9 mouse cellular contexts compared by ENCODE assay signal in the genomic region with DNA sequence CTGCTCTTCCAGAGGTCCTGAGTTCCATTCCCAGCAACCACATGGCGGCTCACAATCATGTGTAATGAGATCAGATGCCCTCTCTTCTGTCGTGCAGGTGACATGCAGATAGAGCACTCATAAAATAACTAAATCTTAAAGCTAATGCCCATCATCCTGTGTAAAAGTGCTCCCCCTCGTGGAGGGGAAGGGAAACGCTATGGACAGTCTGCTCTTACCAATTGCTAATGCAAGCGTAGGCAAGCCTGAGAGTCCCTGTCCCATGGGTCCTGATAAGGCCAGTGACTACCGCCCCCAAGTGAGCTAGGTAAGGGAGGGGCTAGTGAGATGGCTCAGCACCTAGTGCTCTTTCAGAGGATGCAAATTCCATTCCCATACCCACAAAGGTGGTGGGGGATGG. TPM values are rescaled to one million over a fixed set of nuclear protein-coding genes. Genes with fewer than 3 reads are reported as not detected.
DNase-seq lines count a peak whose midpoint lies in the region; ATAC-seq and TF ChIP-seq lines count a peak whose summit lies in the region.
"Had no signal": no experiment of that assay in that cellular context is flagged by ENCODE, and none has a peak within 500 bp of the region (broad histone marks: within the 10 kb centered on the region; RNA-seq: fewer than 3 reads in every experiment).

No protein-coding gene starts in this region.

- TF ChIP-seq CTCF in bone marrow, adult 2 months (IDR thresholded peaks at IDR 0.05; ENCODE audit: control insufficient read depth, insufficient read depth, low read length) = peak; percentile 75

- WGBS in heart, embryonic 10.5 days = 14% methylated on average over 6 of the region's 6 CpGs
- whole genome bisulfite sequencing in bone marrow, adult 2 months = 9% methylated on average over 6 of the region's 6 CpGs
- WGBS in forebrain, embryonic 14.5 days = 10% methylated on average over 6 of the region's 6 CpGs
- 25% methylated on average over 6 of the region's 6 CpGs for WGBS in limb, embryonic 13.5 days
- 13% methylated on average over 6 of the region's 6 CpGs for WGBS in neural tube, embryonic 11.5 days

- H3K9ac ChIP-seq in forebrain, embryonic 14.5 days (ENCODE audit: low read length) = no peak overlapping the region
- H3K9ac ChIP-seq in limb, embryonic 13.5 days = no peak overlapping the region
- H3K9ac ChIP-seq in neural tube, embryonic 11.5 days (ENCODE audit: low read length) = no peak overlapping the region
- H3K9ac ChIP-seq: midbrain, embryonic 12.5 days had no signal

- H3K27me3 ChIP-seq in heart, embryonic 10.5 days (ENCODE audit: insufficient read depth, poor library complexity, severe bottlenecking) = no peaks in the 10 kb centered on the region
- H3K27me3 ChIP-seq in forebrain, embryonic 14.5 days (replicated peaks; ENCODE audit: control insufficient read depth, insufficient read depth, low read length) = no peaks in the 10 kb centered on the region
- H3K27me3 ChIP-seq in limb, embryonic 13.5 days = no peaks in the 10 kb centered on the region
- no peaks in the 10 kb centered on the region for H3K27me3 ChIP-seq in neural tube, embryonic 11.5 days (ENCODE audit: control insufficient read depth, insufficient read depth, low read length)
- H3K27me3 ChIP-seq: midbrain, embryonic 12.5 days had no signal

- peaks cover 72% of the 10 kb centered on the region for H3K36me3 ChIP-seq in heart, embryonic 10.5 days
- peaks cover 68% of the 10 kb centered on the region for H3K36me3 ChIP-seq in forebrain, embryonic 14.5 days (ENCODE audit: control insufficient read depth, insufficient read depth, low read length)
- peaks cover 87% of the 10 kb centered on the region for H3K36me3 ChIP-seq in limb, embryonic 13.5 days
- H3K36me3 ChIP-seq in neural tube, embryonic 11.5 days (ENCODE audit: control insufficient read depth, insufficient read depth, low read length) = peaks cover 2% of the 10 kb centered on the region; the same call in 1 of the 2 replicates

- intact Hi-C loops in heart, postnatal 10 days (cut with DNase I) = loop anchor here (1.0 to 5.0 kb wide), 4 partner anchors 47 to 180 kb away; no protein-coding TSS in a partner anchor
- intact Hi-C loops in left cerebral cortex, postnatal 10 days (cut with DNase I) = loop anchor here (10.0 kb wide), 1 partner anchor 174 kb away; no protein-coding TSS in a partner anchor

- H3K27ac ChIP-seq in heart, embryonic 10.5 days = no peak overlapping the region
- no peak overlapping the region for H3K27ac ChIP-seq in bone marrow, adult 2 months (ENCODE audit: control insufficient read depth, insufficient read depth, low read depth, low read length, poor library complexity)
- no peak overlapping the region for H3K27ac ChIP-seq in forebrain, embryonic 14.5 days (ENCODE audit: low read depth, low read length)
- H3K27ac ChIP-seq in limb, embryonic 13.5 days = no peak overlapping the region
- H3K27ac ChIP-seq in neural tube, embryonic 11.5 days (ENCODE audit: low read depth, low read length) = no peak overlapping the region
- H3K27ac ChIP-seq: midbrain, embryonic 12.5 days had no signal

- no peak for ATAC-seq in forebrain, embryonic 14.5 days
- peak; percentile 7; the same call in 1 of the 2 replicates for ATAC-seq in limb, embryonic 13.5 days (ENCODE audit: low FRiP score, low read depth)
- no peak for ATAC-seq in neural tube, embryonic 11.5 days (ENCODE audit: insufficient read depth, low FRiP score, low TSS enrichment)

- H3K4me1 ChIP-seq in heart, embryonic 10.5 days = peaks cover 9% of the 10 kb centered on the region; the same call in 1 of the 2 replicates
- H3K4me1 ChIP-seq in bone marrow, adult 2 months (ENCODE audit: control insufficient read depth, insufficient read depth, low read length) = no peaks in the 10 kb centered on the region
- H3K4me1 ChIP-seq in forebrain, embryonic 14.5 days (ENCODE audit: control insufficient read depth, insufficient read depth, low read length) = no peaks in the 10 kb centered on the region
- H3K4me1 ChIP-seq in limb, embryonic 13.5 days = no peaks in the 10 kb centered on the region
- H3K4me1 ChIP-seq in neural tube, embryonic 11.5 days (ENCODE audit: control insufficient read depth, insufficient read depth, low read length) = no peaks in the 10 kb centered on the region
- H3K4me1 ChIP-seq: midbrain, embryonic 12.5 days had no signal

- no peak for TF ChIP-seq POLR2A in bone marrow, adult 2 months (IDR thresholded peaks at IDR 0.05; ENCODE audit: borderline replicate concordance, control insufficient read depth, low read depth, low read length)

- H3K4me3 ChIP-seq in heart, embryonic 10.5 days = no peak overlapping the region
- H3K4me3 ChIP-seq in bone marrow, adult 2 months (replicated peaks; ENCODE audit: control insufficient read depth, low read depth, low read length) = no peak overlapping the region
- no peak overlapping the region for H3K4me3 ChIP-seq in forebrain, embryonic 14.5 days (ENCODE audit: low read depth, low read length)
- no peak overlapping the region for H3K4me3 ChIP-seq in limb, embryonic 13.5 days
- H3K4me3 ChIP-seq in neural tube, embryonic 11.5 days (ENCODE audit: low read depth, low read length) = no peak overlapping the region
- H3K4me3 ChIP-seq: midbrain, embryonic 12.5 days had no signal

- DNase-seq in heart, postnatal 10 days = peak; percentile 73 to 85
- DNase-seq in heart, embryonic 10.5 days (ENCODE audit: low spot score) = no peak
- DNase-seq in CD8-positive naive resting alpha-beta T cell, adult 2 months (ENCODE audit: low read depth in 2 of 2, low spot score in 2 of 2) = peak; percentile 76 to 88
- DNase-seq in forebrain, embryonic 14.5 days (ENCODE audit: low spot score) = peak; percentile 68
- peak; percentile 62 for DNase-seq in neural tube, embryonic 11.5 days (ENCODE audit: low spot score)
- DNase-seq in left cerebral cortex, postnatal 10 days (ENCODE audit: extremely low spot score in 1 of 2, low spot score in 2 of 2) = no peak

- H3K9me3 ChIP-seq in heart, embryonic 10.5 days = no peaks in the 10 kb centered on the region
- H3K9me3 ChIP-seq in forebrain, embryonic 14.5 days (replicated peaks; ENCODE audit: control insufficient read depth, low read length) = no peaks in the 10 kb centered on the region
- H3K9me3 ChIP-seq in limb, embryonic 13.5 days = no peaks in the 10 kb centered on the region
- H3K9me3 ChIP-seq in neural tube, embryonic 11.5 days (ENCODE audit: control insufficient read depth, low read length) = no peaks in the 10 kb centered on the region
- H3K9me3 ChIP-seq: midbrain, embryonic 12.5 days had no signal

- H3K4me2 ChIP-seq in forebrain, embryonic 14.5 days (ENCODE audit: low read length) = no peak overlapping the region
- no peak overlapping the region for H3K4me2 ChIP-seq in limb, embryonic 13.5 days (replicated peaks)
- no peak overlapping the region for H3K4me2 ChIP-seq in neural tube, embryonic 11.5 days (ENCODE audit: low read depth)
- H3K4me2 ChIP-seq: midbrain, embryonic 12.5 days had no signal

RNA-seq across cellular contexts. Expression of gene Egfl8, which starts 3.2 kb away (rescaled TPM):
- total RNA-seq in heart, postnatal 10 days (2021) = 1 to 10 TPM; 2.1 to 3.5 TPM
- 0.49 and 1.7 TPM in 2 replicates for polyA plus RNA-seq in heart, embryonic 10.5 days (2016; fragmentation: Nextera tagmentation; extraction: Ambion mirVana)
- 4.2 and 7.2 TPM in 2 replicates for polyA plus RNA-seq in bone marrow, adult 2 months (2011; ENCODE audit: insufficient read depth, insufficient read length, low replicate concordance, missing spikeins)
- 7.6 and 8.7 TPM in 2 replicates for polyA plus RNA-seq in forebrain, embryonic 14.5 days (2014; fragmentation: Nextera tagmentation; extraction: Ambion mirVana)
- polyA plus RNA-seq in limb, embryonic 13.5 days (2015; fragmentation: Nextera tagmentation; extraction: Ambion mirVana) = 6.6 and 7.3 TPM in 2 replicates
- 10.2 and 12.1 TPM in 2 replicates for polyA plus RNA-seq in neural tube, embryonic 11.5 days (2014; fragmentation: Nextera tagmentation; extraction: Ambion mirVana)
- 1 to 10 TPM; 4.3 to 5.2 TPM for total RNA-seq in left cerebral cortex, postnatal 10 days (2021)

RNA-seq across cellular contexts. Expression of gene Ppt2, which starts 9.3 kb away (rescaled TPM):
- total RNA-seq in heart, postnatal 10 days (2021) = 10 to 100 TPM; 39.0 to 45.7 TPM
- 24.3 and 27.5 TPM in 2 replicates for polyA plus RNA-seq in heart, embryonic 10.5 days (2016; fragmentation: Nextera tagmentation; extraction: Ambion mirVana)
- 12.6 and 16.6 TPM in 2 replicates for polyA plus RNA-seq in bone marrow, adult 2 months (2011; ENCODE audit: insufficient read depth, insufficient read length, low replicate concordance, missing spikeins)
- 23.8 and 24.6 TPM in 2 replicates for polyA plus RNA-seq in forebrain, embryonic 14.5 days (2014; fragmentation: Nextera tagmentation; extraction: Ambion mirVana)
- polyA plus RNA-seq in limb, embryonic 13.5 days (2015; fragmentation: Nextera tagmentation; extraction: Ambion mirVana) = 22.8 and 24.4 TPM in 2 replicates
- polyA plus RNA-seq in neural tube, embryonic 11.5 days (2014; fragmentation: Nextera tagmentation; extraction: Ambion mirVana) = 27.6 and 30.3 TPM in 2 replicates
- 10 to 100 TPM; 31.4 to 36.7 TPM for total RNA-seq in left cerebral cortex, postnatal 10 days (2021)

RNA-seq across cellular contexts. Expression of gene Prrt1, which starts 10.3 kb away (rescaled TPM):
- total RNA-seq in heart, postnatal 10 days (2021) = 1 to 10 TPM in 1 of 2 experiments, under 1 TPM in 1; 0.89 to 1.2 TPM
- 0.11 TPM in 1 of 2 replicates, not detected in the other for polyA plus RNA-seq in heart, embryonic 10.5 days (2016; fragmentation: Nextera tagmentation; extraction: Ambion mirVana)
- 2.9 and 4.5 TPM in 2 replicates for polyA plus RNA-seq in bone marrow, adult 2 months (2011; ENCODE audit: insufficient read depth, insufficient read length, low replicate concordance, missing spikeins)
- 5.0 and 5.5 TPM in 2 replicates for polyA plus RNA-seq in forebrain, embryonic 14.5 days (2014; fragmentation: Nextera tagmentation; extraction: Ambion mirVana)
- 0.25 and 0.40 TPM in 2 replicates for polyA plus RNA-seq in limb, embryonic 13.5 days (2015; fragmentation: Nextera tagmentation; extraction: Ambion mirVana)
- polyA plus RNA-seq in neural tube, embryonic 11.5 days (2014; fragmentation: Nextera tagmentation; extraction: Ambion mirVana) = 0.57 and 0.87 TPM in 2 replicates
- total RNA-seq in left cerebral cortex, postnatal 10 days (2021) = 100 to 1,000 TPM; 157 to 158 TPM

RNA-seq across cellular contexts. Expression of gene Agpat1, which starts 14.9 kb away (rescaled TPM):
- total RNA-seq in heart, postnatal 10 days (2021) = 10 to 100 TPM; 54.4 to 56.5 TPM
- polyA plus RNA-seq in heart, embryonic 10.5 days (2016; fragmentation: Nextera tagmentation; extraction: Ambion mirVana) = 44.8 and 57.8 TPM in 2 replicates
- polyA plus RNA-seq in bone marrow, adult 2 months (2011; ENCODE audit: insufficient read depth, insufficient read length, low replicate concordance, missing spikeins) = 37.4 and 66.7 TPM in 2 replicates
- polyA plus RNA-seq in forebrain, embryonic 14.5 days (2014; fragmentation: Nextera tagmentation; extraction: Ambion mirVana) = 88.6 and 106 TPM in 2 replicates
- polyA plus RNA-seq in limb, embryonic 13.5 days (2015; fragmentation: Nextera tagmentation; extraction: Ambion mirVana) = 52.9 and 58.4 TPM in 2 replicates
- 83.3 and 91.2 TPM in 2 replicates for polyA plus RNA-seq in neural tube, embryonic 11.5 days (2014; fragmentation: Nextera tagmentation; extraction: Ambion mirVana)
- 100 to 1,000 TPM; 180 to 182 TPM for total RNA-seq in left cerebral cortex, postnatal 10 days (2021)

RNA-seq across cellular contexts. Expression of gene Rnf5, which starts 15.5 kb away (rescaled TPM):
- 10 to 100 TPM; 37.0 to 39.2 TPM for total RNA-seq in heart, postnatal 10 days (2021)
- 139 and 157 TPM in 2 replicates for polyA plus RNA-seq in heart, embryonic 10.5 days (2016; fragmentation: Nextera tagmentation; extraction: Ambion mirVana)
- polyA plus RNA-seq in bone marrow, adult 2 months (2011; ENCODE audit: insufficient read depth, insufficient read length, low replicate concordance, missing spikeins) = 36.4 and 42.3 TPM in 2 replicates
- polyA plus RNA-seq in forebrain, embryonic 14.5 days (2014; fragmentation: Nextera tagmentation; extraction: Ambion mirVana) = 222 TPM in 2 replicates
- 133 and 135 TPM in 2 replicates for polyA plus RNA-seq in limb, embryonic 13.5 days (2015; fragmentation: Nextera tagmentation; extraction: Ambion mirVana)
- 177 and 187 TPM in 2 replicates for polyA plus RNA-seq in neural tube, embryonic 11.5 days (2014; fragmentation: Nextera tagmentation; extraction: Ambion mirVana)
- 100 to 1,000 TPM in 1 of 2 experiments, 10 to 100 TPM in 1; 94.8 to 101 TPM for total RNA-seq in left cerebral cortex, postnatal 10 days (2021)

Comparison
In these comparisons a context has a peak if more than half of its experiments do, and no peak if none do; other contexts are left out.
1. DNase-seq: peak in heart, postnatal 10 days (2 of 2), CD8-positive naive resting alpha-beta T cell, adult 2 months (2 of 2), forebrain, embryonic 14.5 days (single experiment) and neural tube, embryonic 11.5 days (single experiment); none in heart, embryonic 10.5 days (single experiment) and left cerebral cortex, postnatal 10 days (0 of 2).